Mouse (Mus musculus): Measurements from ENCODE around the gene Setd3. TPM values are rescaled to one million over a fixed set of nuclear protein-coding genes. Genes with fewer than 3 reads are reported as not detected.

Setd3 gene
- polyA plus RNA-seq, 1 experiment = 2.0 TPM

DNA sequence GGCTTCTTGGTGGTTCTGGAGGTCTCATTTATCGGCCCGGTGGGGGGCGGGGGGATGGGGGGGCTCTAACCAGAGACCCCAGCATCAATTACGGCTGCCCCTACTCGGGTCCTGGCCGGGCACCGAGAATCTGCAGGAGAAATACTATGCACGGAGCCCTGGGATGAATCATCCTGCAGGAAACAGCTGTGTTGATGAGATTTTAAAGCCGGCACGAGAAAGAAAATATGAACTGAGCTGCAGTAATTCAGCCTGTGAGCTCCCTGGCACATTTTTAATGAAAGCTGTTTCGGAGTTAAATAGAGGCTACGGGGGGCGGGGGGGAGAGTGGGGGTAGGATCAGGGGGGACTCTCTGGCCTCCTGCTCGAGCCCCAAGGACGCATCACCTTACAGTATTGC lies 40.0 kb upstream of the Setd3 start:
- H3K9me3 ChIP-seq (ENCODE audit: control insufficient read depth, low read length) = no peaks in the 10 kb centered on the region
- no peaks in the 10 kb centered on the region; the same call in 1 of the 2 replicates for H3K36me3 ChIP-seq (ENCODE audit: control insufficient read depth)
- no peak for TF ChIP-seq GATA1 (IDR thresholded peaks at IDR 0.05; ENCODE audit: low read length)
- no peak for TF ChIP-seq TAL1 (IDR thresholded peaks at IDR 0.05; ENCODE audit: low read length)
- no peaks in the 10 kb centered on the region for H3K27me3 ChIP-seq (ENCODE audit: control insufficient read depth)
- no peaks in the 10 kb centered on the region for H3K4me1 ChIP-seq (ENCODE audit: control insufficient read depth)
- no peak overlapping the region for H3K4me3 ChIP-seq (replicated peaks)

- H3K9me3 ChIP-seq (ENCODE audit: control insufficient read depth, low read length) = no peaks in the 10 kb centered on the region
- TF ChIP-seq GATA1 (IDR thresholded peaks at IDR 0.05; ENCODE audit: low read length) (no peak), TAL1 (IDR thresholded peaks at IDR 0.05; ENCODE audit: low read length) (no peak)
- no peaks in the 10 kb centered on the region for H3K27me3 ChIP-seq (ENCODE audit: control insufficient read depth)
- no peaks in the 10 kb centered on the region; the same call in 1 of the 2 replicates for H3K36me3 ChIP-seq (ENCODE audit: control insufficient read depth)
- no peaks in the 10 kb centered on the region for H3K4me1 ChIP-seq (ENCODE audit: control insufficient read depth)
- no peak overlapping the region for H3K4me3 ChIP-seq (replicated peaks)
Measured at GRCm38 (mm10) chr12:108217572-108217971, 38.5 kb upstream of the Setd3 start.

DNA sequence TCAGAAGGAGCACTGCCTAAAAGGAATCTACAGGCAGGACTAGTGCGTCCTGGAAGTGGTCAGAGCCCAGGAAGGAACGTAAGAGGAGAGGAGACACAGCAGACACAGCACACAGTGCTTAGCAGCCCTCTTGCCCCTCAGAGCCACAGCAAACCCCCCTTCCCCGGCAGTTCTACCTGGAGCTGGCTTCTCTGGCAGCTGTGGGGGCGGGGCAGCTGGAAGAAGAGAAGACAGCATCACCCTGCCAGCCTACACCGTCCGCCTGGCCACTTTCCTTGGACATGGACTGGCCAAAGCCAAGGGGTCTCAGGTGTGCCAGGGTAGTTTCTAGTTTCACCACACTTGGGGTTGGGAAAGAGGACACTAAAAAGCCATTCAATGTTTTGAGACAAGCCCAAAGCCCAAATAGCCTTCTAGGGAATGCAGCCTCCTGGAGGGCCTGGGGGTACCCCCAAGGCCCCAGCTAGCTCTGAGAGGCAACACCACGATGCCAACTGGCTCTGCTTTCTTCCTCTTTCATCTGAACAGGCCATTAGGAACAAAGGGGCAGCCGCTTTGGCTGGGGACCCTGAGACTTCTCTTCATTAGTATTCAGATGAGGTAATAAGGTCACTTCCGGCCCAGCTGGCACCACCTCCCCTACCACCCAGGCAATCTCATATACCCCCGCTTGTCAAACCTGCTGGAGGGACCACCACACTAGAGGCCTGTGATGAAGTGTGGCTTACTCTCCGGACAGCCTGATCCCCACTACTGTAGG lies 37.7 kb upstream of the Setd3 start:
- Histone ChIP-seq H3K9me3 (ENCODE audit: control insufficient read depth, low read length) (no peaks in the 10 kb centered on the region), H3K4me1 (ENCODE audit: control insufficient read depth) (no peaks in the 10 kb centered on the region), H3K27me3 (ENCODE audit: control insufficient read depth) (no peaks in the 10 kb centered on the region), H3K36me3 (ENCODE audit: control insufficient read depth) (no peaks in the 10 kb centered on the region; the same call in 1 of the 2 replicates), H3K4me3 (replicated peaks) (no peak overlapping the region)
- TF ChIP-seq TAL1 (IDR thresholded peaks at IDR 0.05; ENCODE audit: low read length) (no peak), GATA1 (IDR thresholded peaks at IDR 0.05; ENCODE audit: low read length) (no peak)

DNA sequence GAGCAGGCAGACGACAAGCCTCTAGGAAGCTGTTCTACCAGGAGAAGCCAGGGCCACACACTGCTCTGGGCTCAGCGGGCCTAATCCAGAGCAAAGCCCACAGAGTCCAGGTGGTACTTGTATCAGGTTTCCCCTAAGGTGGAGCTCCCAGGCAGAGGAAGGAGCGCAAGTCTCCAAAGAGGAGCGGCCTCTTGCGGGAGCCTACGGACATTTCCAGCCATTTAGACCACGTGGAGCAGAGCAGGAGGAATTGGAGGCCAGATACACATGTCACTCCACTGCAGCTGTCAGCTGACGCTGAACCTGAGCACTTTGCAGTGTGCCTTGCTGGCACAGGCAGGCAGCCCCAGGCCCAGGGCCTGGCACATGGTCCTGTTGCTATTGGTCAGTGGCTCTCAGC lies 36.0 kb upstream of the Setd3 start:
- no peak overlapping the region for H3K4me3 ChIP-seq (replicated peaks)
- H3K9me3 ChIP-seq (ENCODE audit: control insufficient read depth, low read length) = no peaks in the 10 kb centered on the region
- H3K4me1 ChIP-seq (ENCODE audit: control insufficient read depth) = no peaks in the 10 kb centered on the region
- TF ChIP-seq GATA1 (IDR thresholded peaks at IDR 0.05; ENCODE audit: low read length) (no peak), TAL1 (IDR thresholded peaks at IDR 0.05; ENCODE audit: low read length) (no peak)
- H3K27me3 ChIP-seq (ENCODE audit: control insufficient read depth) = no peaks in the 10 kb centered on the region
- no peaks in the 10 kb centered on the region; the same call in 1 of the 2 replicates for H3K36me3 ChIP-seq (ENCODE audit: control insufficient read depth)

DNA sequence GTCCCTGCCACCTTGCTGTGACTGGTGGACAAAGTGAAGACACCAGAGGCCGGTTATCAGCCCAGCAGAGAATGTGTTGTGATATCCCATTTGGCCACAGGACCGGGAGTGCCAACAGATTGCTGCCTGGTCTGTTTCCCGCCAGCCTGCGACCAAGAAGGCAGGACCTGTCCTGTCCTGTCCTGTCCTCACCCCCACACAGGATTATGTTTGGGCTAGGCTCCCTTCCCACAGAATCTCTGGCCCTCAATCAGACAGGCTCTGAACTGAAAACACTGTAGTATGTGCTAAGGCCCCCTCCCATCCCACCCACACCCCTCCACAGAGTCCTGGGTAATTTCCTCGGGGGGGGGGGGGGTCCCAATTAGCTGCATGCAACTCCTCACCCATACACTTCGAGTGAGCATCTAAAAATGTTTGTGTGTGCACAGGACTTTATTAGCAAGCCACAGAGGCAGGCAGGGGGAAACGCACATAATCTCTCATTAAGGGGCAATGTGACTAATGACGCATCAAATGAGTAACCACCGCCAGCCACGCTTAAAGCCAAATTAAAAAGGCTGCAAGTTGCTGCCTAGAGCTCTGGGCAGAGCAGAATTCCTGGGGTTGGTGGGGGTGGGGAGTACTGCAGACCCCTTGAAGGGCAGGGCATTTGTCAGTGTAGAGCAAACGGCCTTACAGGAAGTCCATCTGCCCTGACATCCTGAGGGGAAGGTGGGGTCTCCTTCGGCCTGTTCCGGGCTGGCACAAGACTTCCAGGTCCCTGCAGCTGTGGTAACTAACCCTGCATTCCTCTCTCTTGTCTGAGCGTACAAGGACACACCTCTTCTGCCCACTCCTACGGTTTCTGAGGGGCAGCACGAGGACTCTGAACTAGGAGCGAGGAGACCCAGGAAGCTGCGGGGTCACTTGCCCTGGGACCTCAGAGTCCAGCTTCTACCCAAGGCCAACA lies 34.3 kb upstream of the Setd3 start:
- TF ChIP-seq TAL1 (IDR thresholded peaks at IDR 0.05; ENCODE audit: low read length) = no peak
- no peak for TF ChIP-seq GATA1 (IDR thresholded peaks at IDR 0.05; ENCODE audit: low read length)

GRCm38 (mm10) chr12:108212476-108212875 lies 33.4 kb upstream of the Setd3 start:
- TF ChIP-seq TAL1 (IDR thresholded peaks at IDR 0.05; ENCODE audit: low read length) (no peak), GATA1 (IDR thresholded peaks at IDR 0.05; ENCODE audit: low read length) (no peak)
- H3K27me3 ChIP-seq (ENCODE audit: control insufficient read depth) = no peaks in the 10 kb centered on the region
- H3K36me3 ChIP-seq (ENCODE audit: control insufficient read depth) = no peaks in the 10 kb centered on the region; the same call in 1 of the 2 replicates
- no peaks in the 10 kb centered on the region for H3K4me1 ChIP-seq (ENCODE audit: control insufficient read depth)
- no peaks in the 10 kb centered on the region for H3K9me3 ChIP-seq (ENCODE audit: control insufficient read depth, low read length)
- no peak overlapping the region for H3K4me3 ChIP-seq (replicated peaks)

More for the DNA sequence above, 34.3 kb upstream of the Setd3 start:
- Histone ChIP-seq H3K4me3 (replicated peaks) (no peak overlapping the region), H3K27me3 (ENCODE audit: control insufficient read depth) (no peaks in the 10 kb centered on the region), H3K36me3 (ENCODE audit: control insufficient read depth) (no peaks in the 10 kb centered on the region; the same call in 1 of the 2 replicates), H3K4me1 (ENCODE audit: control insufficient read depth) (no peaks in the 10 kb centered on the region), H3K9me3 (ENCODE audit: control insufficient read depth, low read length) (no peaks in the 10 kb centered on the region)

GRCm38 (mm10) chr12:108212071-108212470 lies 33.0 kb upstream of the Setd3 start:
- no peaks in the 10 kb centered on the region for H3K27me3 ChIP-seq (ENCODE audit: control insufficient read depth)
- H3K4me3 ChIP-seq (replicated peaks) = no peak overlapping the region
- no peaks in the 10 kb centered on the region for H3K9me3 ChIP-seq (ENCODE audit: control insufficient read depth, low read length)
- H3K4me1 ChIP-seq (ENCODE audit: control insufficient read depth) = no peaks in the 10 kb centered on the region
- H3K36me3 ChIP-seq (ENCODE audit: control insufficient read depth) = no peaks in the 10 kb centered on the region; the same call in 1 of the 2 replicates
- TF ChIP-seq GATA1 (IDR thresholded peaks at IDR 0.05; ENCODE audit: low read length) (no peak), TAL1 (IDR thresholded peaks at IDR 0.05; ENCODE audit: low read length) (no peak)

DNA sequence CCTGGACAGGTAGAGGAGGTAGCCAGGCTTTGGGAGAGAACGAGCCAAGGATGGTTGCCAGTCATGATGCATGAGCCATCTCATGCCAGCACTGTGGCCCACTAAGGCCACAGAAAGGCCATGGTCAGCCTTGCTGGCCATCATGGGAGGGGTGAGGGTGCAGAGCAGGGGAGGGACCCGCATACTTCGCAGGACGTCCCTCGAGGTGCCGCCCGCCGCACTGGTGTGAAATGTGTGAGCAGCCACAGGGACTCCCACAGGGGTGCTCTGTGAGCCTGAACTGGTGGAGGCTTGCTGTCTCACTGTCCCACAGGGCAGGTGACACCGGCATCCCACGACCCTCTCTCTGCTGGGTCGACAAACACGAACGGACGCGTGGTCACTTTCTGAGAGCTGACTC lies 31.5 kb upstream of the Setd3 start:
- Histone ChIP-seq H3K36me3 (ENCODE audit: control insufficient read depth) (peaks cover 8% of the 10 kb centered on the region), H3K9me3 (ENCODE audit: control insufficient read depth, low read length) (no peaks in the 10 kb centered on the region), H3K27me3 (ENCODE audit: control insufficient read depth) (no peaks in the 10 kb centered on the region), H3K4me3 (replicated peaks) (no peak overlapping the region), H3K4me1 (ENCODE audit: control insufficient read depth) (no peaks in the 10 kb centered on the region)
- no peak for TF ChIP-seq TAL1 (IDR thresholded peaks at IDR 0.05; ENCODE audit: low read length)
- TF ChIP-seq GATA1 (IDR thresholded peaks at IDR 0.05; ENCODE audit: low read length) = no peak
